Mouse (Mus musculus) liver, embryonic 13.5 days (tissue): ENCODE results near the gene Atp8b3. TPM values are rescaled to one million over a fixed set of nuclear protein-coding genes. Genes with fewer than 3 reads are reported as not detected.
A peak's percentile ranks its signal among the peaks of the same experiment; 100 is the strongest.

Source experiments
- ATAC-seq: fragments of 200-750 bp; cut with Nextera tagmentation; 2 replicates; pipeline ENCODE4 v1.8.0; 2017; ENCODE audit warnings: low read depth, mild to moderate bottlenecking, moderate number of reproducible peaks, moderate library complexity
- DNase-seq: peaks from one replicate; pipeline ENCODE4 v3.0.0; 2022
- H3K27ac ChIP-seq: fragments of 300-500 bp; sonication (generic); 2 replicates; pipeline ENCODE4 v1.5.1; 2015; ENCODE audit warnings: moderate library complexity, mild to moderate bottlenecking, inconsistent platforms
- H3K27me3 ChIP-seq: fragments of 300-500 bp; sonication (generic); 2 replicates; pipeline ENCODE4 v1.6.1; 2015; ENCODE audit warnings: mild to moderate bottlenecking, inconsistent platforms
- H3K36me3 ChIP-seq: fragments of 300-500 bp; sonication (generic); 2 replicates; pipeline ENCODE4 v1.6.1; 2015; ENCODE audit warnings: mild to moderate bottlenecking, inconsistent platforms
- H3K4me1 ChIP-seq: fragments of 300-500 bp; sonication (generic); replicated peaks from 2 replicates; pipeline ENCODE4 v1.6.1; 2015; ENCODE audit warnings: inconsistent platforms
- H3K4me2 ChIP-seq: fragments of 300-500 bp; sonication (generic); 2 replicates; pipeline ENCODE4 v1.6.1; 2015; ENCODE audit warnings: inconsistent platforms, mild to moderate bottlenecking, moderate library complexity
- H3K4me3 ChIP-seq: fragments of 300-500 bp; sonication (generic); replicated peaks from 2 replicates; pipeline ENCODE4 v1.5.1; 2015; ENCODE audit warnings: mild to moderate bottlenecking, inconsistent platforms
- H3K9ac ChIP-seq: fragments of 300-500 bp; sonication (generic); 2 replicates; pipeline ENCODE4 v1.6.1; 2015; ENCODE audit warnings: mild to moderate bottlenecking, inconsistent platforms
- H3K9me3 ChIP-seq: fragments of 300-500 bp; sonication (generic); replicated peaks from 2 replicates; pipeline ENCODE4 v1.6.1; 2016; ENCODE audit warnings: inconsistent platforms
- WGBS: fragments of 180-500 bp; shearing (Covaris S2); methylation state at CpG from one replicate; pipeline ENCODE4 v1.1.7; 2015; ENCODE audit not compliant: insufficient replicate concordance; 5-methylcytosine and 5-hydroxymethylcytosine counted together
- polyA plus RNA-seq: library from polyadenylated mRNA; unstranded; fragments of >200 nt; fragmentation: Nextera tagmentation; extraction: Ambion mirVana; gene quantifications from 2 replicates; pipeline ENCODE4 v1.2.1, GENCODE M21; 2015

Atp8b3 gene
- polyA plus RNA-seq, 1 experiment from 2014 or later = 0.02 TPM

GRCm38 (mm10) chr10:80494732-80495131, 44.2 kb downstream of the Atp8b3 start, which contains the start of gene Onecut3:
TSS of gene Onecut3 (plus strand) at chr10:80494835.
- Histone ChIP-seq H3K4me1 (peaks cover 17% of the 10 kb centered on the region), H3K27me3 (peaks cover 100% of the 10 kb centered on the region), H3K4me3 (peak within 1 kb of the TSS; percentile 42), H3K27ac (no peak within 1 kb of the TSS), H3K9ac (0 out of 2 replicates have a peak within 1 kb of the TSS, but pooled peaks have one; percentile 10), H3K9me3 (no peaks in the 10 kb centered on the region), H3K36me3 (no peaks in the 10 kb centered on the region), H3K4me2 (peak within 1 kb of the TSS; percentile 61)
- ATAC-seq = 0 out of 2 replicates have a peak, but pooled peaks have one; percentile 12
- WGBS = 1% methylated on average over 40 of the region's 42 CpGs
- no peak for DNase-seq

GRCm38 (mm10) chr10:80490051-80490450, 48.9 kb downstream of the Atp8b3 start:
- Histone ChIP-seq H3K27me3 (peaks cover 95% of the 10 kb centered on the region), H3K27ac (no peak overlapping the region), H3K9ac (no peak overlapping the region), H3K4me3 (no peak overlapping the region), H3K9me3 (peaks cover 3% of the 10 kb centered on the region), H3K36me3 (no peaks in the 10 kb centered on the region), H3K4me2 (no peak overlapping the region), H3K4me1 (peaks cover 4% of the 10 kb centered on the region)
- ATAC-seq (no peak), DNase-seq (no peak)
- WGBS = 3% methylated on average over 22 of the region's 22 CpGs

GRCm38 (mm10) chr10:80486862-80487379, 52.0 kb downstream of the Atp8b3 start:
- DNase-seq (peak; percentile 32), ATAC-seq (no peak)
- Histone ChIP-seq H3K27me3 (peaks cover 93% of the 10 kb centered on the region), H3K36me3 (no peaks in the 10 kb centered on the region), H3K27ac (no peak overlapping the region), H3K9me3 (peaks cover 3% of the 10 kb centered on the region), H3K4me3 (no peak overlapping the region), H3K4me2 (no peak overlapping the region), H3K9ac (no peak overlapping the region), H3K4me1 (no peaks in the 10 kb centered on the region)
- WGBS = 41% methylated on average over 7 of the region's 7 CpGs

GRCm38 (mm10) chr10:80481002-80481401, 57.9 kb downstream of the Atp8b3 start:
- Histone ChIP-seq H3K4me1 (peaks cover 24% of the 10 kb centered on the region), H3K4me3 (no peak overlapping the region), H3K9ac (no peak overlapping the region), H3K27me3 (peaks cover 78% of the 10 kb centered on the region), H3K27ac (no peak overlapping the region), H3K9me3 (no peaks in the 10 kb centered on the region), H3K36me3 (no peaks in the 10 kb centered on the region), H3K4me2 (no peak overlapping the region)
- ATAC-seq = peak; percentile 80
- 9% methylated on average over 5 of the region's 5 CpGs for WGBS
- peak; percentile 60 for DNase-seq

GRCm38 (mm10) chr10:80478531-80478930, 60.4 kb downstream of the Atp8b3 start:
- no peak overlapping the region for H3K9ac ChIP-seq
- H3K27ac ChIP-seq = no peak overlapping the region
- peaks cover 64% of the 10 kb centered on the region for H3K27me3 ChIP-seq
- no peak overlapping the region for H3K4me2 ChIP-seq
- H3K4me3 ChIP-seq = no peak overlapping the region
- H3K36me3 ChIP-seq = no peaks in the 10 kb centered on the region
- H3K9me3 ChIP-seq = no peaks in the 10 kb centered on the region
- ATAC-seq (no peak), DNase-seq (no peak)
- WGBS = 68% methylated on average over 5 of the region's 5 CpGs
- peaks cover 40% of the 10 kb centered on the region for H3K4me1 ChIP-seq

- Histone ChIP-seq H3K27me3 (peaks cover 66% of the 10 kb centered on the region), H3K9ac (peak overlapping the region; percentile 68), H3K4me1 (peaks cover 29% of the 10 kb centered on the region), H3K4me2 (peak overlapping the region; percentile 75), H3K4me3 (peak overlapping the region; percentile 64), H3K27ac (peak overlapping the region; percentile 84), H3K36me3 (no peaks in the 10 kb centered on the region), H3K9me3 (no peaks in the 10 kb centered on the region)
- ATAC-seq (peak; percentile 86), DNase-seq (peak; percentile 84)
- WGBS = 1% methylated on average over 57 of the region's 58 CpGs
Measured at GRCm38 (mm10) chr10:80475290-80475959, 63.5 kb downstream of the Atp8b3 start.

Other genes with a start within 250 kb of the Atp8b3 start
- gene Rps15, start 246.7 kb downstream of the Atp8b3 start, polyA plus RNA-seq = 792 and 836 TPM in 2 replicates
- 0.13 and 0.24 TPM in 2 replicates for gene Apc2, start 243.1 kb downstream of the Atp8b3 start, polyA plus RNA-seq
- gene 2310011J03Rik, start 218.6 kb downstream of the Atp8b3 start, polyA plus RNA-seq = 42.3 and 43.7 TPM in 2 replicates
- 5.3 TPM in 2 replicates for gene Pcsk4, start 209.6 kb downstream of the Atp8b3 start, polyA plus RNA-seq
- 50.9 and 65.0 TPM in 2 replicates for gene Reep6, start 209.2 kb downstream of the Atp8b3 start, polyA plus RNA-seq
- 1.8 and 2.5 TPM in 2 replicates for gene Adamtsl5, start 190.7 kb downstream of the Atp8b3 start, polyA plus RNA-seq
- 0.12 TPM in 1 of 2 replicates, not detected in the other for gene Plk5, start 182.7 kb downstream of the Atp8b3 start, polyA plus RNA-seq
- gene Mex3d, start 151.5 kb downstream of the Atp8b3 start, polyA plus RNA-seq = 1.0 and 1.1 TPM in 2 replicates
- gene Mbd3, start 139.6 kb downstream of the Atp8b3 start, polyA plus RNA-seq = 81.2 and 87.4 TPM in 2 replicates
- 474 and 603 TPM in 2 replicates for gene Uqcr11, start 132.3 kb downstream of the Atp8b3 start, polyA plus RNA-seq
- gene Tcf3, start 105.5 kb downstream of the Atp8b3 start, polyA plus RNA-seq = 55.2 and 56.2 TPM in 2 replicates
- 0.02 TPM in 1 of 2 replicates, not detected in the other for gene Onecut3, start 44.3 kb downstream of the Atp8b3 start, polyA plus RNA-seq
- gene Rexo1, start 22.4 kb upstream of the Atp8b3 start, polyA plus RNA-seq = 13.4 and 13.8 TPM in 2 replicates
- 13.4 and 14.1 TPM in 2 replicates for gene Klf16, start 38.2 kb upstream of the Atp8b3 start, polyA plus RNA-seq
- 45.1 and 51.7 TPM in 2 replicates for gene Abhd17a, start 51.2 kb upstream of the Atp8b3 start, polyA plus RNA-seq
- gene Scamp4, start 63.7 kb upstream of the Atp8b3 start, polyA plus RNA-seq = 52.0 and 54.6 TPM in 2 replicates
- gene Adat3, start 63.8 kb upstream of the Atp8b3 start, polyA plus RNA-seq = 5.7 and 6.3 TPM in 2 replicates
- gene Gm49322, start 66.9 kb upstream of the Atp8b3 start, polyA plus RNA-seq = 1.4 and 1.5 TPM in 2 replicates
- gene Csnk1g2, start 83.7 kb upstream of the Atp8b3 start, polyA plus RNA-seq = 46.0 and 51.1 TPM in 2 replicates
- gene Btbd2, start 117.9 kb upstream of the Atp8b3 start, polyA plus RNA-seq = 11.5 and 12.7 TPM in 2 replicates
- gene Mknk2, start 139.0 kb upstream of the Atp8b3 start, polyA plus RNA-seq = 71.4 and 73.8 TPM in 2 replicates
- gene Mob3a, start 162.9 kb upstream of the Atp8b3 start, polyA plus RNA-seq = 31.6 and 38.5 TPM in 2 replicates
- gene Izumo4, start 163.1 kb upstream of the Atp8b3 start, polyA plus RNA-seq = 6.1 and 7.5 TPM in 2 replicates
- gene Ap3d1, start 203.1 kb upstream of the Atp8b3 start, polyA plus RNA-seq = 24.9 and 25.6 TPM in 2 replicates
- gene Dot1l, start 216.1 kb upstream of the Atp8b3 start, polyA plus RNA-seq = 7.4 and 7.8 TPM in 2 replicates